Mouse (Mus musculus) lung, adult 2 months (tissue): ENCODE data around the gene Tbc1d2.

Experiments
- CTCF ChIP-seq: fragments of 200-500 bp; IDR thresholded peaks from 2 replicates; pipeline ENCODE4 v1.5.1; 2011; ENCODE audit warnings: mild to moderate bottlenecking, low read length, control low read depth; ENCODE audit not compliant: insufficient read depth
- POLR2A ChIP-seq: fragments of 200-500 bp; IDR thresholded peaks from 2 replicates; pipeline ENCODE4 v1.6.1; 2011; ENCODE audit warnings: low read depth, mild to moderate bottlenecking, control low read depth, low read length, borderline replicate concordance; ENCODE audit errors: extremely low read depth

DNA sequence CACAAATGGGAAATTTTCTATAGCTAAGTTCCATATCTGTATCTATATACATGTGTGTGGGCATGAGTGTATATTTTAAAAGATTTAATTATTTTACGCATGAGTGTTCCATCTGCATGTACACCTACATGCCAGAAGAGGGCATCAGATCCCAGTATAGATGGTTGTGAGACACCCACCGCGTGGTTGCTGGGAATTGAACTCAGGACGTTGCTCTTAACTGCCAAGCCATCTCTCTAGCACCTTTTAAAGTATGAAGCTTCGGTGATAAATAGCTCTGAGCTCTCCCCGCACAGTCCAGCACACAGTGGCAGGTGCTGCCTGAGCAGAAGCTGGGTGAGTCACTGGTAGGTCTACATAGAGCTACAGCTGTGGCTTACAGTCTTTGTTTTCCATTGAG lies 32.6 kb downstream of the Tbc1d2 start:
- TF ChIP-seq POLR2A (no peak), CTCF (peak; percentile 25; the same call in 1 of the 2 replicates)
